Mouse (Mus musculus) testis, adult 2 months (tissue): ENCODE measurements at regions not wholly inside any gene's neighbourhood (a gene's known extent, or its start where the extent isn't known, plus 50 kb on each side); places are given as distances from the start of the nearest gene placed in this dataset.

Experiments used
- CTCF ChIP-seq: fragments of 200-500 bp; IDR thresholded peaks from 2 replicates; pipeline ENCODE4 v1.5.1; 2012; ENCODE audit warnings: low read depth, mild to moderate bottlenecking, inconsistent platforms, low read length, moderate library complexity; ENCODE audit not compliant: control insufficient read depth, insufficient read depth, insufficient replicate concordance
- POLR2A ChIP-seq: fragments of 200-500 bp; IDR thresholded peaks from 2 replicates; pipeline ENCODE4 v1.6.1; 2012; ENCODE audit warnings: low read depth, mild to moderate bottlenecking, inconsistent platforms, low read length, moderate library complexity; ENCODE audit not compliant: control insufficient read depth

DNA sequence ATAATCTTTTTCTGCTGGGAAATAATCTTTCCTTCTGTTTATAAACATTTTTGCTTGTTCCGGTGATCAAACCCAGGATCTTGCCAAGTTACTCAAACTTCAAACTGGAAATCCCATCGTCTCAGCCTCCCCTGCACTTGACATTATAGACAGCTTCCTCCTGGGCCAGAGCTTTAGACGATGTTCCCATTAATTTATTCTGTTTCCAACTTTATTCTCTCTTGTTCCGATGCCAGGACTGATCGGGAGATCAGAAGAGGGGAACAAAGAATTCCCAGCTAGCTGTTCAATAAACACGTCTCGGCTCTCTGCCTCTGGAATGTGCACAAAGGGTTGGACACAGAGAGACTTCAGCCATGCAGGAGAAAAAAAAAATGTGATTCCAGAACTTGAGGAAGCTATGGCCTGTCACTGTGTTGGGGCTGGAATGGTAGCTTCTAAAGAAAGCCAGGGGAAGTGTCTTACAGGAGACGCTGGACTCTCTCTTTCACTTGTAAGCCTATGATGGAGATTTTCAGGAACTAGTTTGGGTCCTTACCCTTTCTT lies 281.5 kb upstream of the Hs6st1 start:
- no peak for TF ChIP-seq CTCF
- no peak for TF ChIP-seq POLR2A
